Mouse (Mus musculus): ENCODE data around the gene Echdc1. TPM values are rescaled to one million over a fixed set of nuclear protein-coding genes. Genes with fewer than 3 reads are reported as not detected.
"Not testable (repeated sequence)": the region's sequence is repeated elsewhere in the genome, so short reads cannot be mapped to it uniquely, and the experiment has no call there.

Gene Echdc1
- total RNA-seq, 1 experiment from 2014 or later = 5.8 TPM

DNA sequence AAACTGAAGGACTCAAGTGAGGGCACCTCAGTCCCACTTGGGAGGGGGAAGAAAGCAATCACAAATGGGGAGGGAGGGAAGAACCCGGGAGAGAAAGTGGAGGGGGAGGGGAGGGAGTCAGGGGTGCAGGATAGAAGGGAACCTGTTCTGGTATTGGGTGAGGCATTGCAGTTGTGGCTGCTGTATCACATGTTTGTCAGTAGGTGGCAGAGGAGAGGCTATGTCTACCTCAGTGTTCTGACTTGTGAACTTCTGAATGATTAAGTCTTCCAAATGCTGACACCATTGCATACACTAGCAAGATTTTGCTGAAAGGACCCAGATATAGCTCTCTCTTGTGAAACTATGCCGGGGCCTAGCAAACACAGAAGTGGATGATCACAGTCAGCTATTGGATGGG, 81.9 kb downstream of the Echdc1 start:
- not testable (repeated sequence) for ATAC-seq (replicated peaks; ENCODE audit: insufficient number of reproducible peaks, low FRiP score, low TSS enrichment, poor library complexity, severe bottlenecking)

Other genes starting within 250 kb of the Echdc1 start
- gene Soga3, start 169.3 kb upstream of the Echdc1 start, total RNA-seq (2017) = not detected in 3 replicates
- not detected in 3 replicates for gene Gm49353, start 114.2 kb upstream of the Echdc1 start, total RNA-seq (2017)
- gene 9330159F19Rik, start 101.6 kb upstream of the Echdc1 start, total RNA-seq (2017) = not detected in 3 replicates
- gene Rnf146, start 49.3 kb downstream of the Echdc1 start, total RNA-seq (2017) = 99.8 to 109 TPM (median 101 TPM) in 3 replicates
- gene Rspo3, start 222.7 kb downstream of the Echdc1 start, total RNA-seq (2017) = not detected in 3 replicates